Mouse (Mus musculus) hindbrain, embryonic 12.5 days (tissue): ENCODE data around the gene Tnrc6b. TPM values are rescaled to one million over a fixed set of nuclear protein-coding genes. Genes with fewer than 3 reads are reported as not detected.

Experiments used
- ATAC-seq: fragments of 200-750 bp; cut with Nextera tagmentation; 2 replicates; pipeline ENCODE4 v1.8.0; 2017; ENCODE audit warnings: moderate TSS enrichment; ENCODE audit not compliant: low FRiP score
- H3K27ac ChIP-seq: fragments of 300-500 bp; sonication (generic); 2 replicates; pipeline ENCODE4 v1.5.1; 2016; ENCODE audit warnings: mild to moderate bottlenecking
- H3K27me3 ChIP-seq: fragments of 300-500 bp; sonication (generic); 2 replicates; pipeline ENCODE4 v1.6.1; 2016; ENCODE audit warnings: mild to moderate bottlenecking
- H3K36me3 ChIP-seq: fragments of 300-500 bp; sonication (generic); 2 replicates; pipeline ENCODE4 v1.6.1; 2016; ENCODE audit warnings: mild to moderate bottlenecking
- H3K4me1 ChIP-seq: fragments of 300-500 bp; sonication (generic); 2 replicates; pipeline ENCODE4 v1.6.1; 2016
- H3K4me2 ChIP-seq: fragments of 300-500 bp; sonication (generic); replicated peaks from 2 replicates; pipeline ENCODE4 v1.6.1; 2016; ENCODE audit warnings: mild to moderate bottlenecking
- H3K4me3 ChIP-seq: fragments of 300-500 bp; sonication (generic); 2 replicates; pipeline ENCODE4 v1.5.1; 2016; ENCODE audit warnings: mild to moderate bottlenecking
- H3K9ac ChIP-seq: fragments of 300-500 bp; sonication (generic); 2 replicates; pipeline ENCODE4 v1.6.1; 2016; ENCODE audit warnings: mild to moderate bottlenecking, moderate library complexity
- H3K9me3 ChIP-seq: fragments of 300-500 bp; sonication (generic); replicated peaks from 2 replicates; pipeline ENCODE4 v1.6.1; 2016; ENCODE audit warnings: mild to moderate bottlenecking
- WGBS: fragments of 180-500 bp; shearing (Covaris S2); methylation state at CpG from one replicate; pipeline ENCODE4 v1.1.7; 2016; 5-methylcytosine and 5-hydroxymethylcytosine counted together
- polyA plus RNA-seq: library from polyadenylated mRNA; unstranded; fragments of >200 nt; fragmentation: Nextera tagmentation; extraction: Ambion mirVana; gene quantifications from 2 replicates; pipeline ENCODE4 v1.2.1, GENCODE M21; 2016

Tnrc6b gene
- polyA plus RNA-seq, 1 experiment from 2014 or later: 55.6 TPM

- WGBS: 55% methylated on average over 3 of the region's 3 CpGs
- Histone ChIP-seq H3K4me2 (no peak overlapping the region), H3K27me3 (peaks cover 7% of the 10 kb centered on the region; the same call in 1 of the 2 replicates), H3K27ac (no peak overlapping the region), H3K4me1 (peaks cover 54% of the 10 kb centered on the region), H3K36me3 (no peaks in the 10 kb centered on the region), H3K9ac (no peak overlapping the region), H3K4me3 (no peak overlapping the region), H3K9me3 (no peaks in the 10 kb centered on the region)
- no peak for ATAC-seq
Measured at GRCm38 (mm10) chr15:80683990-80684389, 27.1 kb upstream of the Tnrc6b start.

DNA sequence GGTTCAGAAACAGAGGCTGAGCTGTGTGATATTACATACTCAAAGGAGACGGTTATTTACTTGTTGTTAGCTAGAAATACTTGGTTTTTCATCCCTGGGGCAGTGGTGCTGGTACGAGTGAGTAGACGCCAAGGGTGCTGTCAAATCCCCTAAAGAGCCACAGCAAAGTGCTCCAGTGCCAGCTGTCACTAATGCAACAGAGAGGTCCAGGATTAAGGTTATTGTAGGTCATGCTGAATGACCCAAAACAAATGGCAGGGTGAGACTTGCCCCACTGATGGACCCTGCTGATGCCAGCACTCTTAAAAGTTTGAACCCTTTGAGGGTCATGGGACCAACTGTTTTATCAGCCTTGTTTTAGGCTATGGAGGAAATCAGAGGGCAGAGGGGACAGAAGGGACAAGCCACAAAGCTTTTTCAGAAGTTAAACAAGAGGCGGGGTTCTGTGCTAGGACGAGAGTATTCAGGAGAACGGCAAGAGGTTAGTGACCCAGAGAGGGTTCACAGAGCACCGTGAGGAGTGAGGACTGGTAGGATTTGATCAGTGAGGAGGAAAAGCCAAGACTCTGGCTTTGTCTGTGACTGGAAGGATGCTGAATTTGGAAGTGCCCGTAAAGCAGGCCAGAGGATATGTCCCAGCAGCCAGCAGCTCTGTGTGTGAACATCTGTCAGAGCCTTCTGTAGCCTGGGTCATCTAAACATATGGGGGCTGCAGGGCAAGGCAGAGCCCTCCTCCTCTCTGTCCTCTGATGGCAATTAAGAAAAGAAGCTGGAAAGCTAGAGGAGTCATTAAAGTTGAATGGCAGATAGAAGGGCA is 26.1 kb upstream of the Tnrc6b start:
- WGBS: 10% methylated on average over 8 of the region's 8 CpGs
- Histone ChIP-seq H3K27me3 (peaks cover 7% of the 10 kb centered on the region; the same call in 1 of the 2 replicates), H3K9me3 (no peaks in the 10 kb centered on the region), H3K4me1 (peaks cover 45% of the 10 kb centered on the region), H3K4me2 (no peak overlapping the region), H3K4me3 (no peak overlapping the region), H3K9ac (peak overlapping the region; percentile 18; the same call in 1 of the 2 replicates), H3K27ac (peak overlapping the region; percentile 40; the same call in 1 of the 2 replicates), H3K36me3 (no peaks in the 10 kb centered on the region)
- 0 out of 2 replicates have a peak, but pooled peaks have one; percentile 56 for ATAC-seq

DNA sequence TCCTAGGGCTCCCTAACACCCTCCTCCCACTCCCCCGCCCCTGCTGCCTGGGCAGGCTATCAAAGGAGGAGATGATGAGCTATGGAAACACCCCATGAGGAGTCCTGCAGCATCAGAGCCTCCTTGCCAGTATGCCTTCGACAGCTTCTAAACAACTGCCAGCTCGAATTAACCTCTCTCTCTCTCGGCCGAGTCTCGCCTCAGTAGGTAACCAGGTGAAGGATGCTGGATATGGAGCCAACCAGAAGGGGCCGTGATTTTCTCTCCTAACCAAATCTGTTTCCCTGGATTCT is 25.6 kb upstream of the Tnrc6b start:
- H3K4me2 ChIP-seq: no peak overlapping the region
- H3K27me3 ChIP-seq: peaks cover 7% of the 10 kb centered on the region; the same call in 1 of the 2 replicates
- H3K9ac ChIP-seq: peak overlapping the region; percentile 18; the same call in 1 of the 2 replicates
- no peaks in the 10 kb centered on the region for H3K9me3 ChIP-seq
- H3K4me3 ChIP-seq: no peak overlapping the region
- H3K36me3 ChIP-seq: no peaks in the 10 kb centered on the region
- ATAC-seq: peak; percentile 73; the same call in 1 of the 2 replicates
- H3K4me1 ChIP-seq: peaks cover 40% of the 10 kb centered on the region
- WGBS: 30% methylated on average over 7 of the region's 7 CpGs
- H3K27ac ChIP-seq: peak overlapping the region; percentile 40; the same call in 1 of the 2 replicates

- no peak for ATAC-seq
- Histone ChIP-seq H3K27me3 (0 out of 2 replicates have a peak, but pooled peaks cover 7% of the 10 kb centered on the region), H3K4me3 (no peak overlapping the region), H3K9ac (no peak overlapping the region), H3K27ac (no peak overlapping the region), H3K36me3 (no peaks in the 10 kb centered on the region), H3K4me1 (peaks cover 37% of the 10 kb centered on the region), H3K9me3 (no peaks in the 10 kb centered on the region), H3K4me2 (no peak overlapping the region)
- 77% methylated on average over 7 of the region's 7 CpGs for WGBS
Measured at GRCm38 (mm10) chr15:80688536-80688935, 22.6 kb upstream of the Tnrc6b start.

DNA sequence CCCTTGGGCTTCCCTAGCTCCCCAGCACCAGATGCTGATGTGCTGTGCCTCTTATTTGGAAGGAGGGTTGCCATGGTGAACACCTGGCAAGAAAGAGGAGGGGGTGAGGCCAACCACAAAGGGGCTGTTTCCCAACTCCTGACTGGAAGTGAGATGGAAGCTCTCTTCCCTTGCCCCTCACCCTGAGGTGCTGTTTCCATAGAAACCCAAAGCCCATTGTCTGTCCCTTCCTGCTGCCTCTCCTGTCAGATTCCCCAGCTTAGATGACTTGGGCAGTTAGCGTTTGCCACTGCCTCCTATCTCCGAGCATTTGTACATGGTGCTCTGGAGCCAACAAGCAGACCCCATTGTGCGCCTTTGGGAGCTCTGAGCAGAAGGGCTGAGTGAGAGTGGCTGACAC is 17.6 kb upstream of the Tnrc6b start:
- Histone ChIP-seq H3K4me1 (peaks cover 23% of the 10 kb centered on the region), H3K9me3 (no peaks in the 10 kb centered on the region; the same call in 1 of the 2 replicates), H3K4me2 (no peak overlapping the region), H3K36me3 (no peaks in the 10 kb centered on the region), H3K9ac (no peak overlapping the region), H3K27ac (no peak overlapping the region), H3K27me3 (0 out of 2 replicates have a peak, but pooled peaks cover 8% of the 10 kb centered on the region), H3K4me3 (no peak overlapping the region)
- ATAC-seq: 0 out of 2 replicates have a peak, but pooled peaks have one; percentile 6
- WGBS: 30% methylated on average over 3 of the region's 3 CpGs

GRCm38 (mm10) chr15:80694125-80694910 is 16.8 kb upstream of the Tnrc6b start:
- Histone ChIP-seq H3K4me1 (peaks cover 23% of the 10 kb centered on the region), H3K27me3 (0 out of 2 replicates have a peak, but pooled peaks cover 4% of the 10 kb centered on the region), H3K4me2 (peak overlapping the region; percentile 29; the same call in 1 of the 2 replicates), H3K27ac (no peak overlapping the region), H3K36me3 (no peaks in the 10 kb centered on the region), H3K4me3 (no peak overlapping the region), H3K9ac (peak overlapping the region; percentile 41; the same call in 1 of the 2 replicates), H3K9me3 (no peaks in the 10 kb centered on the region; the same call in 1 of the 2 replicates)
- ATAC-seq: peak; percentile 38; the same call in 1 of the 2 replicates
- 23% methylated on average over 11 of the region's 11 CpGs for WGBS

DNA sequence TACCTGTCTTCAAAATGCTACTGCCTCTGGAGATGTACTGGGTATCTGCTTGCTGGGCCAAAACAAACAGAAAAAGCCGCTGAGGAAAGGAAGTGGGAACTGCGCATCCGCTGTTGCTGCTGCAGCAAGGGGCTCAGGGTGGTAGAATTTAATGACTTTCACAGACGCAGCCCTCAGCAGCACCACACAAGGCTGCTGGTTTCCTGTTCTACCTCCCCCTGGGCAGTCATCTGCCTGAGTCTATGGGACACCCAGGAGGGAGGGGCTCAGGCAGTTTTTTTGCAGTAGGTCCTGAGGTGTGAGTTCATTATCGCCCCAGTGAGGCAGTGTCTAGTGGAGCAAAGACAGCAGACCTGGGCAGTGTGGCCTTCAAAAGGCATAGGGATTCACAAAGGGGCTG is 13.5 kb upstream of the Tnrc6b start:
- WGBS: 60% methylated on average over 5 of the region's 5 CpGs
- ATAC-seq: no peak
- H3K9ac ChIP-seq: no peak overlapping the region
- H3K4me3 ChIP-seq: no peak overlapping the region
- no peak overlapping the region; the same call in 1 of the 2 replicates for H3K27ac ChIP-seq
- no peaks in the 10 kb centered on the region for H3K36me3 ChIP-seq
- H3K9me3 ChIP-seq: no peaks in the 10 kb centered on the region; the same call in 1 of the 2 replicates
- no peak overlapping the region for H3K4me2 ChIP-seq
- H3K27me3 ChIP-seq: 0 out of 2 replicates have a peak, but pooled peaks cover 4% of the 10 kb centered on the region
- H3K4me1 ChIP-seq: peaks cover 23% of the 10 kb centered on the region

DNA sequence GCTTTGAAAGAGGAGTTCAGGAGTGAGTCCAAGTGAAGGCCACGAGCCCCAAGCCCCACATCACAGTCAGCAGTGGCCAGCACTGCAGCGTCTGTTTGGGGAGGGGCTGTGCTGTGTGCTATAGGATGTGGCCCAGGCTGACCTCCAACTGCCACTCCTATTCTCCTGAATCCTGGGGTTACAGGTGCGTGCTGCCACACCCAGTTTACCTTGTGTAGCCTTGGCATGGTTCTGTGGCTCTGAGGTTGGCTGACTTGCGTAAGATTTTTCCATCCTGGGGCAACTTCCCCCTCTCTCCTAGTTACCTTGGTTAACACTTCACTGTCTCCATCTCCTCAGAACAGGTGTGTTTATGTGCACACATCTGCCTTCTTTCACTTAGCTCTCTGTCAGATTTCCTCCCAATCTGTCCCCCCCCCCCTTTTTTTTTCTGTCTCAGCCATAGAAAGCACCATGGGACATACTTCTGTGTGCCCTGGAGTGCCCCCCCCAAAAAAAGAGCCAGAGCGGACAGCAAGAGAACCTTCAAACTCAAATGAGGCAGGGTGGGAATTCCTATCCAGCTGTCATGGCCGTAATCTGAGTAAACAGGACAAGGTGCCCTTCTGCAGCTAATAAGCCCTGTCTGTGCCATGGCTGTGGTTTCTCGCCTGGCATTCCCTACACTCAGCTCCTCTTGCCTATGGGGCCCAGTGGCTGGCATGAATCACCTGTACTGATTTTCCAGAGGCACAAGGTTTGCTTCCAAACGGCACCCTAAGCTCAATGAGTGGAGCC is 9.4 kb upstream of the Tnrc6b start:
- Histone ChIP-seq H3K4me2 (no peak overlapping the region), H3K27ac (no peak overlapping the region), H3K27me3 (no peaks in the 10 kb centered on the region), H3K4me1 (peaks cover 12% of the 10 kb centered on the region), H3K9me3 (no peaks in the 10 kb centered on the region), H3K9ac (no peak overlapping the region), H3K36me3 (no peaks in the 10 kb centered on the region), H3K4me3 (no peak overlapping the region)
- 70% methylated on average over 8 of the region's 8 CpGs for WGBS
- ATAC-seq: no peak

GRCm38 (mm10) chr15:80702910-80703309 is 8.2 kb upstream of the Tnrc6b start:
- Histone ChIP-seq H3K27me3 (no peaks in the 10 kb centered on the region), H3K4me1 (peaks cover 19% of the 10 kb centered on the region), H3K27ac (no peak overlapping the region), H3K4me3 (no peak overlapping the region), H3K36me3 (no peaks in the 10 kb centered on the region), H3K9ac (no peak overlapping the region), H3K9me3 (no peaks in the 10 kb centered on the region), H3K4me2 (no peak overlapping the region)
- 87% methylated on average over 5 of the region's 5 CpGs for WGBS
- ATAC-seq: no peak

DNA sequence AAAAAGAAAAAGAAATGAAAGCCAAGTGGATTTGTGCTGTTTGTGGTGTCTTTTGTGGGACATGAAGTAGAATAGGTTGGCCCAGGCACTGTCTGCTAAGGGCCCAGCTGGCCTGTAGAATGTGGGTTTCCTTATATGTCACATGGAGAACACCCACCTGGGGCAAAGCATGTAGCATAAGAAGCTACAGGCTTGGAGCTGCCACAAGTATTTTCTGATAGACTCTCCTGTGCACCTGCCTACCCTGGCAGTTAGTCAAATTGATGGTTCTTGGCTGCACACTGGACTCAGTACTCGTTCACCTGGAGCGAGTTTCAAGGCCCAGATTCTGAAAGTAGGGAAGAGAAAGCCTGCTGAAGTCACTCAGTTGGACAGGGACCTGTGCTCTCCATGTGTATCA is 7.6 kb upstream of the Tnrc6b start:
- Histone ChIP-seq H3K9me3 (no peaks in the 10 kb centered on the region), H3K4me3 (no peak overlapping the region), H3K4me2 (no peak overlapping the region), H3K36me3 (no peaks in the 10 kb centered on the region), H3K9ac (no peak overlapping the region), H3K27ac (no peak overlapping the region), H3K4me1 (peaks cover 19% of the 10 kb centered on the region), H3K27me3 (no peaks in the 10 kb centered on the region)
- no peak for ATAC-seq
- 65% methylated on average over 2 of the region's 2 CpGs for whole genome bisulfite sequencing

- H3K4me2 ChIP-seq: no peak overlapping the region
- H3K9ac ChIP-seq: no peak overlapping the region
- no peaks in the 10 kb centered on the region for H3K36me3 ChIP-seq
- WGBS: 6% methylated on average over 7 of the region's 7 CpGs
- H3K9me3 ChIP-seq: no peaks in the 10 kb centered on the region
- peaks cover 19% of the 10 kb centered on the region for H3K4me1 ChIP-seq
- no peaks in the 10 kb centered on the region for H3K27me3 ChIP-seq
- H3K27ac ChIP-seq: no peak overlapping the region
- no peak overlapping the region for H3K4me3 ChIP-seq
- ATAC-seq: peak; percentile 76
Measured at GRCm38 (mm10) chr15:80704267-80704666, 6.8 kb upstream of the Tnrc6b start.
